Mouse (Mus musculus) Patski (cell line): ENCODE measurements around the gene Ang2. TPM values are rescaled to one million over a fixed set of nuclear protein-coding genes. Genes with fewer than 3 reads are reported as not detected.
"Not testable (repeated sequence)": the region's sequence is repeated elsewhere in the genome, so short reads cannot be mapped to it uniquely, and the experiment has no call there.

Source experiments
- ATAC-seq: fragments of 100-300 bp; one replicate; pipeline ENCODE4 v1.8.0; 2021
- CTCF ChIA-PET: fragments of 350-600 bp; sonication (Branson Sonifier 250); formaldehyde crosslinking; loops from one replicate; lab custom pipeline; 2022; ENCODE audit warnings: inconsistent platforms; lab: Charles Lee
- POLR2A ChIA-PET: fragments of 350-600 bp; sonication (Branson Sonifier 250); formaldehyde crosslinking; loops from one replicate; lab custom pipeline; 2022; ENCODE audit warnings: antibody characterized with exemption, inconsistent platforms; lab: Charles Lee
- DNase-seq: peaks from one replicate; pipeline ENCODE4 v3.0.0-alpha.2; 2011; ENCODE audit warnings: low read depth, low spot score
- H3K27me3 ChIP-seq: fragments of 371-371 bp; one replicate; pipeline ENCODE4 v1.5.1; 2021
- CTCF ChIP-seq: fragments of 100-300 bp; IDR thresholded peaks from one replicate; pipeline ENCODE4 v1.5.1; 2021
- in situ Hi-C: fragments of 300-500 bp; cut with MboI; formaldehyde crosslinking; loops from 3 replicates; pipeline ENCODE4 v1.11.1; 2018; ENCODE audit warnings: low pct_unique_long_range_greater_than_20kb, mixed read lengths
- polyA plus RNA-seq: library from polyadenylated mRNA; unstranded; gene quantifications from one replicate; pipeline ENCODE4 v1.2.3, GENCODE M21; 2021

Gene Ang2
- polyA plus RNA-seq, 1 experiment from 2014 or later, result not detected

DNA sequence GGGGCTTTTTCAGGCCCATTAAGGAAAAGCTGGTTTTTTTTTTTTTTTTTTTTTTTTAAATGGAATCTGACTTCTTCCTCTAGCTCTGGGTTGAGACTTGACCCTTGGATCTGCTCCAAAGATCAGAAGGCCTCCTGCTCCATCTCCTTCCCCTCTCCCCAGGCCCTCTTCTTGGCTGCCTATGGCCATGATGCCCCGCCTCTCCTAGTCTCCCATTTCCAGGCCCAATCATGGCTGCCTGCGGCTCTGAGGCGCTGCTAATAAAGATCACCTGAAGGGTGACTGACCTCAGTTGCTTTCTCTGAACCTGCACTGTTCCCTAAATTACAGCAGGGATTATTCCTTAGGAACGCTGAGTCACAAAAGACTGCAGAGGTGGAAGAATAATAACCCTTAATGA is 25.1 kb downstream of the Ang2 start:
- peaks cover 4% of the 10 kb centered on the region for H3K27me3 ChIP-seq
- no peak for TF ChIP-seq CTCF
- in situ Hi-C loops, result loop anchor here (5.0 kb wide), 1 partner anchor 93 kb away; no protein-coding TSS in a partner anchor
- CTCF ChIA-PET, result interaction anchor here (0.7 kb wide), 1 partner anchor 67 kb away, joined by 4 read pairs; no protein-coding TSS in a partner anchor
- no peak for ATAC-seq
- DNase-seq, result no peak
- POLR2A ChIA-PET, result no interaction called here

DNA sequence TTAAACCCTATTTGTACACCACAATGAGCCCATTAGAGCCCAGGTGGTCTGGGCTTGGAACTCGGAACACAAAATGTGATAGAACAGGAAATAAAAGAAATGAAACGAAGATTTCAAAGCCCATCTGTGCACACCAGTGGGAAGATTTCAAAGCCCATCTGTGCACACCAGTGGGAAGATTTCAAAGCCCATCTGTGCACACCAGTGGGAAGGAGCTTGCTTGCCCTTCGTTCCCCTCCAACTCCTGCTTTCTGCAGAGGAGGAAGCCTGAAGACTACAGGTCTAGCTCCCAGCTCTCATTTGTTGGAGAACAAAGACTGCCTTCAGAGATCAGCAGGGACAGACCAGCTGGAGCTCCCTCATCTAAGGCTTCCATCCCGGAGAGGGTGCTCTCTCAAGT is 26.0 kb downstream of the Ang2 start:
- POLR2A ChIA-PET, result not testable (repeated sequence)

DNA sequence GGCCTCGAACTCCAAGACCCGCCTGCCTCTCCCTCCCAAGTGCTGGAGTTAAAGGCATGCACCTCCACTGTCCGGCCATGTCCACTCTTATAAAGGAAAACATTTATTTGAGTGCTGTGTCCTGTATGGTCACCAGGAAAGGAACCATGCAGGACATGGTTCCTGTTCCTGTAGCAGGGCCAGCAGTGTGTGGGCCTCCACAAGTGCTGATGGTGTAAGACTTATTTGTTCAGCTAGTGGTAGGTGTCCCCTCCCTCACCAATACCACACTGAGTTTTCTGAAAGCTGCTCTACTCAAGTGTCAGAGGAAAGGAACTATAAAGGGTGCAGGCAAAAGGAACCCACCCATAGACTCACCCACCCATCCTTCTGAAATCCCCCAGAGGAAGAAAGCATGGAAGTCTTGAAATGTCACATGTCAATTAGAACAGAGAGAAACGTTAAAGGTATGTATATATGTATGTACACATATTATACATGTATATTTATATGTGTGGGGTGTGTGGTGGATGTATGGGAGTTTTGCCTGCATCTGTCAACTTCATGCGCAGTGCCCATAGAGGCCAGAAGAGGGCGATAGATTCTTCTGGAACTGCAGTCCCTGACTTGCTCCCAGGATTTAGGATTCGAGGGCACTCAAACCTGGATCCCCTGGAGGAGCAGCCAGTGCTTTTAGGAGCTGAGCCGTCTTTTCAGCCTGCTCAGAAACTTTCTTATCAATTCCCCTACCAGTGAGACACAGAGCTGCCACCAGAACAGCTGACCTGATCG is 26.7 kb downstream of the Ang2 start:
- H3K27me3 ChIP-seq, POLR2A ChIA-PET, ATAC-seq, DNase-seq, CTCF ChIA-PET: not testable (repeated sequence)
- in situ Hi-C loops, result loop anchor here (5.0 kb wide), 1 partner anchor 95 kb away; no protein-coding TSS in a partner anchor

More for the DNA sequence above, 26.0 kb downstream of the Ang2 start:
- in situ Hi-C loops, result loop anchor here (5.0 kb wide), 1 partner anchor 94 kb away; no protein-coding TSS in a partner anchor
- ATAC-seq, CTCF ChIA-PET, H3K27me3 ChIP-seq, DNase-seq: not testable (repeated sequence)

DNA sequence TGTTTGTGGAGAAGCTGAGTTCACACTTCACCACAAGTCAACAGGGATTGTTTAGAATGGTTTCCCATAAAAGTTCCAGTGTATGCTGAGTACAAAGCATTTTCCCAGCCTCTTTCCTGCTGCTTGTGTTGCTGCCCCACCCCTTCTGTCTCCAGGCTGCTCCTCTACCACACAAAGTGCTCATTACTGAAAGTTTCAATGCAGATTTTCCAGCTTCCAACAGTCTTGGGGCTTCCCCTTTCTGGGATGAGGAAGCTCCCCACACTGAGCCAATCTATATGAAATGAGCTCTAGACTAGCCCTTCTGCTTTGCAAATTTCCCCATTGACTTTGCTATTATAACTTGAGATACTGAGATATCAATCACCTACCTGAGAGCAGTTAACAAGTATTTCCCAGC is 32.9 kb downstream of the Ang2 start:
- no peak for TF ChIP-seq CTCF
- DNase-seq (no peak), ATAC-seq (no peak)
- CTCF ChIA-PET, result no interaction called here
- peaks cover 4% of the 10 kb centered on the region for H3K27me3 ChIP-seq
- in situ Hi-C loops, result no loop called here
- POLR2A ChIA-PET, result no interaction called here

DNA sequence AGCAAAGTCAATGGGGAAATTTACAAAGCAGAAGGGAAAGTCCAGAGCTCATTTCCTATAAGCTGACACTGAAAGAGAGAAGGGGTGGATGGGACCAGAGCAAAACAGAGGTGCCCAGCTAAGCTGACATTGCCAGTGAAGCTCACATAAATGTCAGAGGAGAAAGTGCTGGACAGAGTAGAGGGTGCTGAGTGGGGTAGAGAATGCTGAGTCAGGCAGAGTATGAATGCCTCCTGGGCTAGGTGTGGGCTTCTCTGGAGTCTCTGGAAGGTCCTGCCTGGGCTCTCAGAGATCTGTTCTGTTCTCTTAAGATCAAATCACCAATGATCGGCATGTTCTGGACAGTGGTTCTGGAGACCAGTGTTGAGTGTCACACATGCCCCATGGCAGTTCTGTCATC is 33.5 kb downstream of the Ang2 start:
- TF ChIP-seq CTCF, result no peak
- DNase-seq (no peak), ATAC-seq (no peak)
- ChIA-PET CTCF (no interaction called here), POLR2A (no interaction called here)
- peaks cover 4% of the 10 kb centered on the region for H3K27me3 ChIP-seq
- in situ Hi-C loops, result no loop called here

DNA sequence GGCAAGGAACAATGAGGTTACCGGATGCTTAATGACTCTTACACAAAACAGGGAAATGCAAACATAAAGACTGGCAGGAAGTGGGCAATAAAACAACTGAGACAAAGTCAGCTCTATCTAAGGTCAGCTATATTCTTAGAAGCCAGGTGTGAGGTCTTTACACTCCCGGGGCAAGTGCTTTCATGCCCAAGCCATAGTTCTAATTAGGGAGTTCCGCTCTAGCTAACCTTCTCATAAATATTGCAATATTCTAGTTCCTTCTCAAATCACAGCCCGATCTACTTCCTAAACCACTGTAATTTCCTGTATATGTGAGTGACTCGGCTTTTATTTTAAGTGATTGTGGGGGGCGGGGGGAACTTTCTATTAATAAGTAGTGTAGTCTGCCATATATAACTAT is 35.6 kb downstream of the Ang2 start:
- ATAC-seq, POLR2A ChIA-PET, CTCF ChIA-PET, in situ Hi-C loops, DNase-seq, H3K27me3 ChIP-seq: not testable (repeated sequence)

DNA sequence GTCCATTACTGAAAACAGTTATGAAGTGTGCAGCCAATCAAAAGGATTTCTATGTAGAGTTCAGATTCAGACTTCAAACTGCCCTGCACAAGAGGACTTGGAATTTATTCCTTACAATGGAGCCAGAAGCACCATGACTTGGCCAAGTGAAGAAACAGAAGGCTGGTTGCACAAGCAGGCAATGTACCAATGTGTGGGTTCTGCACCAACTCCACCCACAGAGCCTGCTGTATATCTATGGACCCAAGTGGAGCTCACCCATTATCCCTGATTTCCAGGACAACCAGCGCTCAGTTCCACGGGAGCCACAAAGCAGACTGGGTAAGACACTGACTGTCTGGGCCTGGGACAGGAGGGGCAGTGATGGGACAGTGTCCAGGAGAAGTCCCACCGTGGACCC is 37.0 kb downstream of the Ang2 start, which contains the start of gene Rnase2b:
Gene Rnase2b, plus strand, starts transcription at position 285 of the 400 bp plus-strand sequence.
- H3K27me3 ChIP-seq, DNase-seq, ATAC-seq, POLR2A ChIA-PET, in situ Hi-C loops, CTCF ChIA-PET: not testable (repeated sequence)

DNA sequence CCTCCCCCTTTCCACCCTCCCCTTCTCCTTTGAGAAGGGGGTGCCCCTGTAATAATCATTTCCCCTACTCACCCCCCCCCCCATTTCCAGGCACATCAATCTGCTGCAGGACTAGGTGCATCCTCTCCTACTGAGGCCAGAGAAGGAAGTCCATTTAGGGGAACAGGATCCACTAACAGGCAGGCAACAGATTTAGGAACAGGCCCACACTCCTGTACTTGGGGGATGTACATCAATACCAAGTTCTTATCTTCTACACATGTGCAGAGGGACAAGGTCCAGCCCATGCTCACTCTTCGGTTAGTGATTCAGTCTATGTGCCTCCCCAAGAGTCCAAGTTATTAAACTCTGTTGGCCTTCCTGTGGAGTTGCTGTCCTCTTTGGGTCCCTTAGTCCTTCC is 41.9 kb downstream of the Ang2 start:
- in situ Hi-C loops, result no loop called here
- POLR2A ChIA-PET, result no interaction called here
- ATAC-seq (no peak), DNase-seq (no peak)
- no peak for TF ChIP-seq CTCF
- H3K27me3 ChIP-seq, result peaks cover 4% of the 10 kb centered on the region
- CTCF ChIA-PET, result no interaction called here

DNA sequence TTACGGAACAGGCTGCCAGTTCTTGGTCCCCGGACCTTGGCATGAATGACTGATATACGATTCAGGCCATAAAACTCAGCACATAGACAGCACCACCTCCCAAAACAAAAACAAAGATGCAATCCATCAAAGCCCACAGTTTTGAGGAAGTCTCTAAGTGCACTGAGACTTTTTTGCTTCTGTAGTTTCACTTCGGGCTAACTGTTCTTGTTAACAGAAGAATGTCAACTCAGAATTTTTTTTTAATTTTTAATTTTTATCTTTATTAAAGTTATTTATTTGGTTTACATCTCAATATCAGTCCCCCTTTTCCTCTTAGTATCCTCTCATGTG is 42.2 kb downstream of the Ang2 start:
- ATAC-seq (no peak), DNase-seq (no peak)
- no peak for TF ChIP-seq CTCF
- POLR2A ChIA-PET, result no interaction called here
- H3K27me3 ChIP-seq, result peaks cover 4% of the 10 kb centered on the region
- CTCF ChIA-PET, result no interaction called here
- in situ Hi-C loops, result no loop called here

DNA sequence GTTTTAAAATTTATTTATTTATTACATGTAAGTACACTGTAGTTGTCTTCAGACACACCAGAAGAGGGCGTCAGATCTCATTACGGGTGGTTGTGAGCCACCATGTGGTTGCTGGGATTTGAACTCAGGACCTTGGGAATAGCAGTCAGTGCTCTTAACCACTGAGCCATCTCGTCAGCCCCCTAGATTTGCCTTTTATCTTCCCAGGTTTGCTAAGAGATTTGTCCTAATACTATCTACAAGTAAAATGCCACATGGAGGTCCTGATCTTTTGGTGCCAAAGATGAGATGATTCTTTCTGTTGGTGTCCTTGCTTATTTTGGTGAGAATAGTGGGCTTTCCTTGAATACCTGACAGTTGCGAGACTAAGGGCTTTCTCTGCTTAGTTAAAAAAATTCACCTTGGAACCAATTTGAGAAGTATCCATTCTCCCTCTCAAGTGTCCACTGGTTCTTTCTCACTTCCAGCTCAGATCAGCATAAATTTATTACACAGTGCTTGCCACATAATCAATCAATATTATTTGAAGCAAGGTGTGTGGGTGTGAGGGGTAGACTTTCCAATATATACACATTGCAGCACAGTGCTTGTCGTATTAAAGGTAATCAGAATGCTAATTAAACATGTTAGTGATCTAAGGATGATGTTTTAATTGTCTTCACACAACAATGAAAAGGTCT is 42.8 kb downstream of the Ang2 start:
- CTCF ChIA-PET, result no interaction called here
- POLR2A ChIA-PET, result no interaction called here
- ATAC-seq (no peak), DNase-seq (no peak)
- TF ChIP-seq CTCF, result no peak
- in situ Hi-C loops, result no loop called here
- peaks cover 4% of the 10 kb centered on the region for H3K27me3 ChIP-seq

DNA sequence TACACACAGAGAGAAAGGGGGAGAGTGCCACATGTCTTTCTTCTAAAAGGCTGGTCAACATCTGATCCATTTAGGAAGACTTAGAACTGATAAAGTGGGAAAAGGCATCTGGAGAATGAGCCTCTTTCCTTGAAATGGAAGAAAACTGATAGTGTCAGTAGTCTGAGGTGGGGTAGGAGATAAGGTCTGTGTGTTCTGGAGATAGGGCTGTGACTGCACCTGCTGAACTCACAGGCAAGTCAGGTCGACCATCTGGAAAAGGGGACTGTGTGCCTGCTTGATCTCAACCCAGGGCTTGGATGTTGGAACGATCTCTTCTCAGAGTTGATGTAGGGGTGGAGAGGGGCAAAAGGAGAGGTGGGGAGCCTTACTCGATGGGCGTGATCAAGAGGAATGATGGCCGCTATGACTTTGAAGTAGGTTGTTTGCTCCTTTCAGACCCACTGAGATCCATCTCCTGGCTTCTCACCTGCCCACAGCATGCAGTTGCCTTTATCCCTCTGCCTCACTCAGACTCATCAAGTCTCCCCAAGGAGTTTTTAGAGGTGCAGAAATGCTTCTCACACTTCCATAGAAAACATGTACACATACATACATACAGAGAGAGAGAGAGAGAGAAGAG is 46.6 kb downstream of the Ang2 start:
- DNase-seq, result no peak
- ATAC-seq, result no peak
- peaks cover 4% of the 10 kb centered on the region for H3K27me3 ChIP-seq
- ChIA-PET CTCF (no interaction called here), POLR2A (no interaction called here)
- no peak for TF ChIP-seq CTCF
- in situ Hi-C loops, result no loop called here
